Mouse (Mus musculus): ENCODE data around the gene Trio. TPM values are rescaled to one million over a fixed set of nuclear protein-coding genes. Genes with fewer than 3 reads are reported as not detected.

Trio gene
- polyA plus RNA-seq, 1 experiment from 2014 or later: 14.0 TPM

- Histone ChIP-seq H3K27me3 (replicated peaks; ENCODE audit: control insufficient read depth, insufficient read depth, low read length) (no peaks in the 10 kb centered on the region), H3K9me3 (ENCODE audit: control insufficient read depth, low read length) (no peaks in the 10 kb centered on the region), H3K4me2 (no peak overlapping the region), H3K36me3 (ENCODE audit: control insufficient read depth, insufficient read depth, low read length) (no peaks in the 10 kb centered on the region), H3K4me1 (replicated peaks; ENCODE audit: control insufficient read depth, insufficient read depth, low read length) (no peaks in the 10 kb centered on the region; the same call in 1 of the 2 replicates), H3K27ac (ENCODE audit: low read depth, low read length) (no peak overlapping the region), H3K4me3 (ENCODE audit: low read depth, low read length) (no peak overlapping the region), H3K9ac (ENCODE audit: low read depth, low read length) (no peak overlapping the region)
- 71% methylated on average over 7 of the region's 7 CpGs for WGBS
- ATAC-seq (replicated peaks; ENCODE audit: low FRiP score): no peak
- no peak for DNase-seq (ENCODE audit: low spot score)
Measured at GRCm38 (mm10) chr15:27796868-27797222, 228.8 kb downstream of the Trio start.

GRCm38 (mm10) chr15:27795942-27796867 lies 229.4 kb downstream of the Trio start:
- no peaks in the 10 kb centered on the region for H3K36me3 ChIP-seq (ENCODE audit: control insufficient read depth, insufficient read depth, low read length)
- H3K27ac ChIP-seq (ENCODE audit: low read depth, low read length): peak overlapping the region; percentile 57; the same call in 1 of the 2 replicates
- WGBS: 75% methylated on average over 22 of the region's 22 CpGs
- H3K4me2 ChIP-seq: no peak overlapping the region
- no peaks in the 10 kb centered on the region for H3K9me3 ChIP-seq (ENCODE audit: control insufficient read depth, low read length)
- H3K9ac ChIP-seq (ENCODE audit: low read depth, low read length): no peak overlapping the region
- H3K4me3 ChIP-seq (ENCODE audit: low read depth, low read length): no peak overlapping the region
- no peak for ATAC-seq (replicated peaks; ENCODE audit: low FRiP score)
- no peaks in the 10 kb centered on the region; the same call in 1 of the 2 replicates for H3K4me1 ChIP-seq (replicated peaks; ENCODE audit: control insufficient read depth, insufficient read depth, low read length)
- no peak for DNase-seq (ENCODE audit: low spot score)
- no peaks in the 10 kb centered on the region for H3K27me3 ChIP-seq (replicated peaks; ENCODE audit: control insufficient read depth, insufficient read depth, low read length)

GRCm38 (mm10) chr15:27793284-27793683 lies 232.4 kb downstream of the Trio start:
- H3K4me3 ChIP-seq (ENCODE audit: low read depth, low read length): no peak overlapping the region
- 71% methylated on average over 6 of the region's 6 CpGs for WGBS
- H3K9ac ChIP-seq (ENCODE audit: low read depth, low read length): no peak overlapping the region
- no peaks in the 10 kb centered on the region for H3K27me3 ChIP-seq (replicated peaks; ENCODE audit: control insufficient read depth, insufficient read depth, low read length)
- H3K4me1 ChIP-seq (replicated peaks; ENCODE audit: control insufficient read depth, insufficient read depth, low read length): peaks cover 3% of the 10 kb centered on the region; the same call in 1 of the 2 replicates
- H3K36me3 ChIP-seq (ENCODE audit: control insufficient read depth, insufficient read depth, low read length): no peaks in the 10 kb centered on the region
- no peak overlapping the region for H3K4me2 ChIP-seq
- no peak overlapping the region; the same call in 1 of the 2 replicates for H3K27ac ChIP-seq (ENCODE audit: low read depth, low read length)
- no peak for ATAC-seq (replicated peaks; ENCODE audit: low FRiP score)
- DNase-seq (ENCODE audit: low spot score): no peak
- H3K9me3 ChIP-seq (ENCODE audit: control insufficient read depth, low read length): no peaks in the 10 kb centered on the region

- no peak for DNase-seq (ENCODE audit: low spot score)
- H3K27me3 ChIP-seq (replicated peaks; ENCODE audit: control insufficient read depth, insufficient read depth, low read length): no peaks in the 10 kb centered on the region
- H3K4me2 ChIP-seq: no peak overlapping the region
- no peak overlapping the region for H3K9ac ChIP-seq (ENCODE audit: low read depth, low read length)
- H3K4me3 ChIP-seq (ENCODE audit: low read depth, low read length): no peak overlapping the region
- peaks cover 3% of the 10 kb centered on the region; the same call in 1 of the 2 replicates for H3K4me1 ChIP-seq (replicated peaks; ENCODE audit: control insufficient read depth, insufficient read depth, low read length)
- ATAC-seq (replicated peaks; ENCODE audit: low FRiP score): no peak
- no peak overlapping the region; the same call in 1 of the 2 replicates for H3K27ac ChIP-seq (ENCODE audit: low read depth, low read length)
- H3K36me3 ChIP-seq (ENCODE audit: control insufficient read depth, insufficient read depth, low read length): no peaks in the 10 kb centered on the region
- H3K9me3 ChIP-seq (ENCODE audit: control insufficient read depth, low read length): no peaks in the 10 kb centered on the region
- 60% methylated on average over 11 of the region's 11 CpGs for WGBS
Measured at GRCm38 (mm10) chr15:27792473-27792872, 233.2 kb downstream of the Trio start.

- Histone ChIP-seq H3K4me1 (replicated peaks; ENCODE audit: control insufficient read depth, insufficient read depth, low read length) (peaks cover 3% of the 10 kb centered on the region; the same call in 1 of the 2 replicates), H3K9me3 (ENCODE audit: control insufficient read depth, low read length) (no peaks in the 10 kb centered on the region), H3K27ac (ENCODE audit: low read depth, low read length) (no peak overlapping the region), H3K36me3 (ENCODE audit: control insufficient read depth, insufficient read depth, low read length) (no peaks in the 10 kb centered on the region), H3K9ac (ENCODE audit: low read depth, low read length) (no peak overlapping the region), H3K4me2 (no peak overlapping the region), H3K27me3 (replicated peaks; ENCODE audit: control insufficient read depth, insufficient read depth, low read length) (no peaks in the 10 kb centered on the region), H3K4me3 (ENCODE audit: low read depth, low read length) (no peak overlapping the region)
- ATAC-seq (replicated peaks; ENCODE audit: low FRiP score) (no peak), DNase-seq (ENCODE audit: low spot score) (no peak)
- WGBS: 82% methylated on average over 5 of the region's 5 CpGs
Measured at GRCm38 (mm10) chr15:27791141-27791540, 234.5 kb downstream of the Trio start.

- ATAC-seq (replicated peaks; ENCODE audit: low FRiP score) (no peak), DNase-seq (ENCODE audit: low spot score) (no peak)
- Histone ChIP-seq H3K4me1 (replicated peaks; ENCODE audit: control insufficient read depth, insufficient read depth, low read length) (peaks cover 3% of the 10 kb centered on the region; the same call in 1 of the 2 replicates), H3K9ac (ENCODE audit: low read depth, low read length) (no peak overlapping the region), H3K36me3 (ENCODE audit: control insufficient read depth, insufficient read depth, low read length) (no peaks in the 10 kb centered on the region), H3K27me3 (replicated peaks; ENCODE audit: control insufficient read depth, insufficient read depth, low read length) (no peaks in the 10 kb centered on the region), H3K4me2 (no peak overlapping the region), H3K9me3 (ENCODE audit: control insufficient read depth, low read length) (no peaks in the 10 kb centered on the region), H3K4me3 (ENCODE audit: low read depth, low read length) (no peak overlapping the region), H3K27ac (ENCODE audit: low read depth, low read length) (no peak overlapping the region)
- WGBS: 86% methylated on average over 6 of the region's 6 CpGs
Measured at GRCm38 (mm10) chr15:27790699-27791098, 234.9 kb downstream of the Trio start.

GRCm38 (mm10) chr15:27789325-27789724 lies 236.3 kb downstream of the Trio start:
- H3K4me3 ChIP-seq (ENCODE audit: low read depth, low read length): no peak overlapping the region
- no peak for DNase-seq (ENCODE audit: low spot score)
- H3K4me2 ChIP-seq: no peak overlapping the region
- H3K9ac ChIP-seq (ENCODE audit: low read depth, low read length): no peak overlapping the region
- no peaks in the 10 kb centered on the region for H3K36me3 ChIP-seq (ENCODE audit: control insufficient read depth, insufficient read depth, low read length)
- WGBS: 77% methylated on average over 3 of the region's 3 CpGs
- ATAC-seq (replicated peaks; ENCODE audit: low FRiP score): no peak
- no peaks in the 10 kb centered on the region for H3K9me3 ChIP-seq (ENCODE audit: control insufficient read depth, low read length)
- H3K4me1 ChIP-seq (replicated peaks; ENCODE audit: control insufficient read depth, insufficient read depth, low read length): peaks cover 10% of the 10 kb centered on the region
- H3K27ac ChIP-seq (ENCODE audit: low read depth, low read length): no peak overlapping the region
- no peaks in the 10 kb centered on the region for H3K27me3 ChIP-seq (replicated peaks; ENCODE audit: control insufficient read depth, insufficient read depth, low read length)

- 57% methylated on average over 17 of the region's 17 CpGs for WGBS
- H3K9ac ChIP-seq (ENCODE audit: low read depth, low read length): peak overlapping the region; percentile 42
- no peaks in the 10 kb centered on the region for H3K36me3 ChIP-seq (ENCODE audit: control insufficient read depth, insufficient read depth, low read length)
- peak overlapping the region; percentile 35 for H3K4me3 ChIP-seq (ENCODE audit: low read depth, low read length)
- peaks cover 20% of the 10 kb centered on the region for H3K4me1 ChIP-seq (replicated peaks; ENCODE audit: control insufficient read depth, insufficient read depth, low read length)
- no peaks in the 10 kb centered on the region for H3K27me3 ChIP-seq (replicated peaks; ENCODE audit: control insufficient read depth, insufficient read depth, low read length)
- H3K27ac ChIP-seq (ENCODE audit: low read depth, low read length): peak overlapping the region; percentile 32; the same call in 1 of the 2 replicates
- ATAC-seq (replicated peaks; ENCODE audit: low FRiP score): peak; percentile 32; the same call in 1 of the 2 replicates
- no peaks in the 10 kb centered on the region for H3K9me3 ChIP-seq (ENCODE audit: control insufficient read depth, low read length)
- no peak for DNase-seq (ENCODE audit: low spot score)
- H3K4me2 ChIP-seq: peak overlapping the region; percentile 47
Measured at GRCm38 (mm10) chr15:27788122-27788759, 237.4 kb downstream of the Trio start.

All from liver, embryonic 11.5 days (tissue).